Mouse (Mus musculus): ENCODE results near the gene Prdx1. TPM values are rescaled to one million over a fixed set of nuclear protein-coding genes. Genes with fewer than 3 reads are reported as not detected.
"Not testable (repeated sequence)": the region's sequence is repeated elsewhere in the genome, so short reads cannot be mapped to it uniquely, and the experiment has no call there.

Gene Prdx1
- polyA plus RNA-seq, 1 experiment from 2014 or later = 481 TPM

DNA sequence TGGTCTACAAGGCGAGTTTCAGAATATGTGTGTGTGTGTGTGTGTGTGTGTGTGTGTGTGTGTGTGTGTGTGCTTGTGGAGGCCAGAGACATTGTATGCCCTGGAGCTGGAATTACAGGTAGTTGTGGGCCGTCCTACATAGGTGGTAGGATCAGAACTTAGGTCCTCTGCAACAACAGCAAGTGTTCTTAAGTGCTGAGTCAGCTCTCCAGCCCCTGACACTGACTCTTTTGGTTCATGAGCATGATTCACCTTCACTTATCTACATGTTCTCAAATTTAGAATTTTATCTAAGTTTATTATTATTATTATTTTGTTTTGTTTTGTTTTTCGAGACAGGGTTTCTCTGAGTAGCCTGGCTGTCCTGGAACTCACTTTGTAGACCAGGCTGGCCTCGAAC, 4.8 kb upstream of the Prdx1 start:
- not testable (repeated sequence) for H3K9me3 ChIP-seq; H3K27ac ChIP-seq (replicated peaks); H3K4me3 ChIP-seq; H3K4me2 ChIP-seq (replicated peaks); H3K4me1 ChIP-seq; ATAC-seq (replicated peaks); H3K9ac ChIP-seq (replicated peaks); H3K27me3 ChIP-seq; H3K36me3 ChIP-seq
- 92% methylated on average over 4 of the region's 4 CpGs for WGBS

- no peak overlapping the region for H3K27ac ChIP-seq (replicated peaks)
- 95% methylated on average over 4 of the region's 4 CpGs for WGBS
These were observed 1.4 kb upstream of the Prdx1 start for GRCm38 (mm10) chr4:116683957-116684356.

DNA sequence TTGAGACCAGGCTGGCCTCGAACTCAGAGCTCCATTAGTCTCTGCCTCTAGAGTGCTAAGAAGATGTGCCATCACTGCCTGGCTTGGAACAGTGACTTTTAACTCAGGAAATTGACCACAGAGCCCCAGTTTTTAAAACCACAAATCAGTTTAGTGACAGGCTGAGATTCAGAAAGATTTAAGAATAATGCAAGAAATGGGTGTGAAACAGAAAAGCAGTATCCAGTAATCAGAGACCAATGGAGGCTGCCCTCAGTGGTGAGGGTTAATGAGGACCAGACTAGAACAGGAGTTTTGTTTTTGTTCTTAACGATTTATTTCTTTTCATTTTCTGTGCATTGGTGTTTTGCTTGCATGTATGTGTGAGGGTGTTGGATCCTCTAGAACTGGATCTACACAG, 679 bp upstream of the Prdx1 start:
- WGBS = 61% methylated on average over 2 of the region's 2 CpGs
- Histone ChIP-seq H3K27ac (replicated peaks) (peak overlapping the region; percentile 84; the same call in 1 of the 2 replicates), H3K4me1 (peaks cover 20% of the 10 kb centered on the region)

More at GRCm38 (mm10) chr4:116683957-116684356, 1.4 kb upstream of the Prdx1 start:
- no peak overlapping the region for H3K9ac ChIP-seq (replicated peaks)
- no peaks in the 10 kb centered on the region for H3K27me3 ChIP-seq
- ATAC-seq (replicated peaks) = no peak
- peaks cover 20% of the 10 kb centered on the region for H3K4me1 ChIP-seq
- no peaks in the 10 kb centered on the region for H3K36me3 ChIP-seq
- H3K4me2 ChIP-seq (replicated peaks) = no peak overlapping the region
- H3K4me3 ChIP-seq = no peak overlapping the region
- H3K9me3 ChIP-seq = no peaks in the 10 kb centered on the region

GRCm38 (mm10) chr4:116687041-116687440, 1.7 kb downstream of the Prdx1 start:
- Histone ChIP-seq H3K4me2 (replicated peaks) (peak overlapping the region; percentile 76), H3K27ac (replicated peaks) (no peak overlapping the region), H3K36me3 (peaks cover 9% of the 10 kb centered on the region), H3K4me3 (peak overlapping the region; percentile 70), H3K9ac (replicated peaks) (0 out of 2 replicates have a peak overlapping the region, but pooled peaks have one; percentile 62), H3K9me3 (no peaks in the 10 kb centered on the region), H3K27me3 (no peaks in the 10 kb centered on the region), H3K4me1 (peaks cover 20% of the 10 kb centered on the region)
- ATAC-seq (replicated peaks) = no peak
- WGBS = 23% methylated on average over 1 of the region's 1 CpGs

More for the DNA sequence above, 679 bp upstream of the Prdx1 start:
- peak overlapping the region; percentile 70; the same call in 1 of the 2 replicates for H3K4me3 ChIP-seq
- H3K9me3 ChIP-seq = no peaks in the 10 kb centered on the region
- no peak overlapping the region; the same call in 1 of the 2 replicates for H3K9ac ChIP-seq (replicated peaks)
- ATAC-seq (replicated peaks) = no peak
- H3K36me3 ChIP-seq = 0 out of 2 replicates have a peak, but pooled peaks cover 4% of the 10 kb centered on the region
- H3K27me3 ChIP-seq = no peaks in the 10 kb centered on the region
- peak overlapping the region; percentile 76 for H3K4me2 ChIP-seq (replicated peaks)

DNA sequence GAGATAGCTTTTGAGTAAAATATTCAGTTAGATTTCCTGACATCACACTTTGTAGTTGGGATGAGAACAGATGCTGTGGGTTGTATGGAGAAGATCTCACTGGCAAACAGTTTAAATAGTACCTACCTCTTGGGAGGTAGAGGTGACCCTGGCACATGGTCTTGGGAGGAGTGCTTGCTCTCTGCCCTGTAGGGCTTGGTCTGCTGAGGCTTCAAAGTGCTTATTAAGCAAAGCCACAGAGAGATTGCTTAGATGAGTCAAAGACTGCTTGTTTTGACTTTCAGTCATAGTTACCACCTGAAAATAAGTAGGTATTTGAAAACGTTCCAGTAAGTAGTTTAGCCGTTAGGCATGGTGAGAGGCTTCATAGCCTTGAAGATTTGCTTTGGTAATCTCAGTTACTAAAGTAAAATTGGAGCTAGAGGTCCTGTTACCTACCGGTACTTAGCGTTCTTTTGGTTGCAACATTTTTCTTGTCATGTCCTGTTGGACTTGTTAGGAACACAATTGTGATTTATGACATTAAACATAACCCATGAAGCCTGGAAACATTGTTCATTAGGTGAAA, 4.0 kb downstream of the Prdx1 start:
- H3K4me3 ChIP-seq = no peak overlapping the region
- no peak overlapping the region for H3K27ac ChIP-seq (replicated peaks)
- peaks cover 20% of the 10 kb centered on the region for H3K4me1 ChIP-seq
- H3K27me3 ChIP-seq = no peaks in the 10 kb centered on the region
- no peak overlapping the region for H3K4me2 ChIP-seq (replicated peaks)
- no peak for ATAC-seq (replicated peaks)
- no peaks in the 10 kb centered on the region for H3K9me3 ChIP-seq
- H3K9ac ChIP-seq (replicated peaks) = no peak overlapping the region
- WGBS = 96% methylated on average over 4 of the region's 4 CpGs
- peaks cover 27% of the 10 kb centered on the region for H3K36me3 ChIP-seq

- Histone ChIP-seq H3K4me1 (peaks cover 3% of the 10 kb centered on the region), H3K9me3 (no peaks in the 10 kb centered on the region), H3K36me3 (peaks cover 37% of the 10 kb centered on the region), H3K9ac (replicated peaks) (no peak overlapping the region), H3K27ac (replicated peaks) (no peak overlapping the region), H3K4me2 (replicated peaks) (no peak overlapping the region), H3K27me3 (no peaks in the 10 kb centered on the region), H3K4me3 (no peak overlapping the region)
- WGBS = 92% methylated on average over 2 of the region's 2 CpGs
- no peak for ATAC-seq (replicated peaks)
These were observed 6.8 kb downstream of the Prdx1 start for GRCm38 (mm10) chr4:116692146-116692545.

DNA sequence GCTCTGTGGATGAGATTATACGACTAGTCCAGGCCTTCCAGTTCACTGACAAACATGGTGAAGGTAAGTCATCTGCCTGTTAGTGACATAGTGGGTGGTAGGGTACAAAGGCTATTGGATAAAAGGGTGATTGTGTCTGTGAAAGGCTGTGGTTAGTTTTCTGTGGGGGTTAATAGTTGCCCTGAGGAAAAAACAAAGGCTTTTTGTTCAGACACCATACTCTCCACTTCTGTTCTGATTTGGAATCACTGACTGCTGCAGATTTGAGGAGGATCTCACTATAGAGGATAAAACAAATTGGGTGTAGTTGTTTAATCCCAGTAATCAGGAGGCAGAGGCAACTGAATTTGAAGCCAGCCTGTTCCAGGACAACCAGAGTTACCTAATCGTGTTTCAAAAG, 8.4 kb downstream of the Prdx1 start:
- Histone ChIP-seq H3K36me3 (peaks cover 45% of the 10 kb centered on the region), H3K4me1 (no peaks in the 10 kb centered on the region), H3K9me3 (no peaks in the 10 kb centered on the region), H3K27ac (replicated peaks) (no peak overlapping the region), H3K4me3 (no peak overlapping the region), H3K9ac (replicated peaks) (no peak overlapping the region), H3K4me2 (replicated peaks) (no peak overlapping the region), H3K27me3 (no peaks in the 10 kb centered on the region)
- no peak for ATAC-seq (replicated peaks)
- 87% methylated on average over 2 of the region's 2 CpGs for WGBS

DNA sequence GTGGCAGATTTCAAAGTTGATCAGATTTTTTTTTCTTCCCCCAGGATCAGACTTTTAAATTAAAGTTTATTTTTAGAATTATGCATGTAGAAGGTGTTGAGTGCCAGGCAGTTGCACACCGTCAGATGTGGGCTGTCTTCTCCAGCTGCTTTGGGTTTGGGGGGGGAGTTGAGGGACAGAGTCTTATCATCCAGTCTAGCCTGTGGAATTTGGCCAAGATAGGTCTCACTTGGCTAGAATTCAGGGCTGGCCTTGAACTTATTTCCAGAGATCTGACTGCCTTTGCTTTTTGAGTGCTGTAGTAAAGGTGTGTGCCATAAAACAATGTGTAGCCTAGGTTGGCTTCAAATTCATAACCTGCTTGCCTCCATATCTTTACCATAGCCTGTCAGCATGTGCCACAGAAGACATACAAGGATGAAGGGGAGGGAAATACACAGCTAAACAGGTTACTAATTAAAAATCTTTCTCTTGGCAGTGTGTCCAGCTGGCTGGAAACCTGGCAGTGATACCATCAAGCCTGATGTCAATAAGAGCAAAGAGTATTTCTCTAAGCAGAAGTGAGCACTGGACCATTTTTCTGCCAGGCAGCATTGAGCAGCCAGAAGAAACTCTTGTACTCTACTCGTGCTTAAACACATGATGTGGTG, 13.5 kb downstream of the Prdx1 start:
- Histone ChIP-seq H3K4me1 (no peaks in the 10 kb centered on the region), H3K36me3 (peaks cover 37% of the 10 kb centered on the region), H3K27me3 (no peaks in the 10 kb centered on the region), H3K27ac (replicated peaks) (no peak overlapping the region), H3K9ac (replicated peaks) (no peak overlapping the region), H3K4me3 (no peak overlapping the region), H3K9me3 (no peaks in the 10 kb centered on the region), H3K4me2 (replicated peaks) (no peak overlapping the region)
- 71% methylated on average over 2 of the region's 2 CpGs for WGBS
- no peak for ATAC-seq (replicated peaks)

DNA sequence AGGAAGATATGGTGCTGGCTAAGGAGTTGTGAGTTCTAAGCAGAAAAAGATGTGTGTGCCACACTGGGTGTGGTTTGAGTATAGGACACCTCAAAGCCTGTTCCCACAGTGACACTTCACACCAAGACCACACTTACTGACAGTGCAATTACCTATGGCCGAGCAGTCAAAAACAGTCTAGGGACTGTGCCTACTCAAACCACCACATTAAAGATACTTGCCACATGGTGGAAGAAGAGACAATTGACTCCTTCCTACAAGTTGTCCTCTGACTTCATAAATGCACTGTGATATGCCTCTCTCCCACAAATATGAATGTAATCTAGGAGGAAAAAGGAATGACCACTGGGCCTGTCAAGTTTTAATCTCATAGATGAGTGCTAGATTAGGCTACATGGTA, 15.6 kb downstream of the Prdx1 start:
- Histone ChIP-seq H3K27ac (replicated peaks) (no peak overlapping the region), H3K9ac (replicated peaks) (no peak overlapping the region), H3K9me3 (no peaks in the 10 kb centered on the region), H3K4me2 (replicated peaks) (no peak overlapping the region), H3K4me1 (no peaks in the 10 kb centered on the region), H3K4me3 (no peak overlapping the region), H3K36me3 (peaks cover 28% of the 10 kb centered on the region), H3K27me3 (no peaks in the 10 kb centered on the region)
- WGBS = 86% methylated on average over 1 of the region's 1 CpGs
- ATAC-seq (replicated peaks) = no peak

GRCm38 (mm10) chr4:116703804-116704203, 18.5 kb downstream of the Prdx1 start:
- no peak overlapping the region for H3K27ac ChIP-seq (replicated peaks)
- H3K4me2 ChIP-seq (replicated peaks) = no peak overlapping the region
- H3K4me3 ChIP-seq = no peak overlapping the region
- 39% methylated on average over 6 of the region's 6 CpGs for WGBS
- no peak overlapping the region for H3K9ac ChIP-seq (replicated peaks)
- H3K9me3 ChIP-seq = no peaks in the 10 kb centered on the region
- no peak for ATAC-seq (replicated peaks)
- H3K4me1 ChIP-seq = peaks cover 8% of the 10 kb centered on the region
- peaks cover 19% of the 10 kb centered on the region for H3K36me3 ChIP-seq
- no peaks in the 10 kb centered on the region for H3K27me3 ChIP-seq

DNA sequence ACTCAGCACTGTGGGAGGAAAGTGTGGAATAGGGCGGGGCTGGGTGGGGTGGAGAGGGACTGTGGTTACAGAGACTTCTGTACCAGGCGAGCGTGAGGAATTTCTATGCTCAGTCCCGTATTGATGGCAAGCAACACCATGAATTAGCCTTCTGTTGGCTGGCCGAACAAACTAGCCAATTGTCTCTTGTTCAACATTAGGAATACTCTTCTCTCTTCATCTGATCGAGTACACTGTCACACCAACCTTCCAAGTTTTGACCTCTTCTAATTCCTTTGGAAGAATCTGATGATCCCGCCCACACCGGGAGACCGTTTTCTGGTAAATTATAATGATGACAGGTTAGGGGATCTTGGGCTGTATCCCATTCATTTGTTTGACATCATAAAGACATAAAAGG, 22.3 kb downstream of the Prdx1 start:
- no peaks in the 10 kb centered on the region for H3K27me3 ChIP-seq
- WGBS = 26% methylated on average over 9 of the region's 9 CpGs
- peak; percentile 1; the same call in 1 of the 2 replicates for ATAC-seq (replicated peaks)
- H3K4me1 ChIP-seq = peaks cover 15% of the 10 kb centered on the region
- peak overlapping the region; percentile 76 for H3K4me2 ChIP-seq (replicated peaks)
- H3K27ac ChIP-seq (replicated peaks) = no peak overlapping the region
- 0 out of 2 replicates have a peak, but pooled peaks cover 2% of the 10 kb centered on the region for H3K36me3 ChIP-seq
- peak overlapping the region; percentile 68 for H3K4me3 ChIP-seq
- H3K9me3 ChIP-seq = no peaks in the 10 kb centered on the region
- H3K9ac ChIP-seq (replicated peaks) = peak overlapping the region; percentile 69

- peak within 1 kb of the TSS; percentile 54; the same call in 1 of the 2 replicates for H3K27ac ChIP-seq (replicated peaks)
- H3K36me3 ChIP-seq = 0 out of 2 replicates have a peak, but pooled peaks cover 2% of the 10 kb centered on the region
- H3K4me3 ChIP-seq = peak within 1 kb of the TSS; percentile 68
- H3K27me3 ChIP-seq = no peaks in the 10 kb centered on the region
- peak within 1 kb of the TSS; percentile 76 for H3K4me2 ChIP-seq (replicated peaks)
- under 1% methylated on average over 29 of the region's 29 CpGs for WGBS
- ATAC-seq (replicated peaks) = peak; percentile 99
- peaks cover 15% of the 10 kb centered on the region for H3K4me1 ChIP-seq
- no peaks in the 10 kb centered on the region for H3K9me3 ChIP-seq
- peak within 1 kb of the TSS; percentile 69 for H3K9ac ChIP-seq (replicated peaks)
These were observed 22.9 kb downstream of the Prdx1 start, which contains the start of the genes Mmachc and Ccdc163 for GRCm38 (mm10) chr4:116708201-116708764. TSS of gene Mmachc (minus strand) at chr4:116708406. TSS of gene Ccdc163 (plus strand) at chr4:116708509.
